Mouse (Mus musculus): ENCODE measurements around the gene Exosc2. TPM values are rescaled to one million over a fixed set of nuclear protein-coding genes. Genes with fewer than 3 reads are reported as not detected.

The Exosc2 gene
- polyA plus RNA-seq, 1 experiment from 2014 or later: 49.4 TPM

GRCm38 (mm10) chr2:31714780-31715179, 44.3 kb downstream of the Exosc2 start:
- no peak overlapping the region for H3K4me2 ChIP-seq (replicated peaks)
- H3K4me3 ChIP-seq: no peak overlapping the region
- H3K27ac ChIP-seq: no peak overlapping the region
- H3K9me3 ChIP-seq (replicated peaks): no peaks in the 10 kb centered on the region
- WGBS: 96% methylated on average over 4 of the region's 4 CpGs
- no peak overlapping the region for H3K9ac ChIP-seq
- ATAC-seq (ENCODE audit: low FRiP score): no peak
- H3K4me1 ChIP-seq: no peaks in the 10 kb centered on the region
- no peaks in the 10 kb centered on the region for H3K27me3 ChIP-seq
- peaks cover 7% of the 10 kb centered on the region; the same call in 1 of the 2 replicates for H3K36me3 ChIP-seq

GRCm38 (mm10) chr2:31715985-31716384, 45.5 kb downstream of the Exosc2 start:
- Histone ChIP-seq H3K27me3 (no peaks in the 10 kb centered on the region), H3K9me3 (replicated peaks) (no peaks in the 10 kb centered on the region), H3K4me1 (no peaks in the 10 kb centered on the region), H3K36me3 (peaks cover 7% of the 10 kb centered on the region; the same call in 1 of the 2 replicates), H3K4me2 (replicated peaks) (no peak overlapping the region), H3K4me3 (no peak overlapping the region), H3K9ac (no peak overlapping the region), H3K27ac (no peak overlapping the region)
- 87% methylated on average over 7 of the region's 7 CpGs for WGBS
- ATAC-seq (ENCODE audit: low FRiP score): no peak

GRCm38 (mm10) chr2:31719202-31719880, 48.8 kb downstream of the Exosc2 start:
- Histone ChIP-seq H3K4me2 (replicated peaks) (no peak overlapping the region), H3K27me3 (no peaks in the 10 kb centered on the region), H3K36me3 (0 out of 2 replicates have a peak, but pooled peaks cover 5% of the 10 kb centered on the region), H3K9me3 (replicated peaks) (no peaks in the 10 kb centered on the region), H3K4me1 (no peaks in the 10 kb centered on the region), H3K4me3 (no peak overlapping the region), H3K9ac (no peak overlapping the region), H3K27ac (no peak overlapping the region)
- no peak for ATAC-seq (ENCODE audit: low FRiP score)
- 86% methylated on average over 6 of the region's 6 CpGs for WGBS

- ATAC-seq (ENCODE audit: low FRiP score): no peak
- no peaks in the 10 kb centered on the region for H3K27me3 ChIP-seq
- H3K4me2 ChIP-seq (replicated peaks): no peak overlapping the region
- 90% methylated on average over 2 of the region's 2 CpGs for WGBS
- 0 out of 2 replicates have a peak, but pooled peaks cover 5% of the 10 kb centered on the region for H3K36me3 ChIP-seq
- no peak overlapping the region for H3K27ac ChIP-seq
- no peak overlapping the region for H3K9ac ChIP-seq
- no peak overlapping the region for H3K4me3 ChIP-seq
- H3K9me3 ChIP-seq (replicated peaks): no peaks in the 10 kb centered on the region
- H3K4me1 ChIP-seq: no peaks in the 10 kb centered on the region
Measured at GRCm38 (mm10) chr2:31719944-31720343, 49.4 kb downstream of the Exosc2 start.

- ATAC-seq (ENCODE audit: low FRiP score): no peak
- Histone ChIP-seq H3K4me2 (replicated peaks) (no peak overlapping the region), H3K4me1 (no peaks in the 10 kb centered on the region), H3K36me3 (0 out of 2 replicates have a peak, but pooled peaks cover 5% of the 10 kb centered on the region), H3K9me3 (replicated peaks) (no peaks in the 10 kb centered on the region), H3K27me3 (no peaks in the 10 kb centered on the region), H3K27ac (no peak overlapping the region), H3K9ac (no peak overlapping the region), H3K4me3 (no peak overlapping the region)
- WGBS: 69% methylated on average over 4 of the region's 4 CpGs
Measured at GRCm38 (mm10) chr2:31720783-31721182, 50.3 kb downstream of the Exosc2 start.

- no peaks in the 10 kb centered on the region for H3K27me3 ChIP-seq
- no peak overlapping the region for H3K4me2 ChIP-seq (replicated peaks)
- H3K9ac ChIP-seq: no peak overlapping the region
- no peak overlapping the region for H3K27ac ChIP-seq
- no peaks in the 10 kb centered on the region for H3K36me3 ChIP-seq
- no peaks in the 10 kb centered on the region for H3K9me3 ChIP-seq (replicated peaks)
- 94% methylated on average over 7 of the region's 7 CpGs for WGBS
- H3K4me3 ChIP-seq: no peak overlapping the region
- ATAC-seq (ENCODE audit: low FRiP score): no peak
- H3K4me1 ChIP-seq: 0 out of 2 replicates have a peak, but pooled peaks cover 4% of the 10 kb centered on the region
Measured at GRCm38 (mm10) chr2:31724730-31725490, 54.4 kb downstream of the Exosc2 start.

- Histone ChIP-seq H3K9ac (no peak overlapping the region), H3K36me3 (0 out of 2 replicates have a peak, but pooled peaks cover 3% of the 10 kb centered on the region), H3K4me1 (0 out of 2 replicates have a peak, but pooled peaks cover 4% of the 10 kb centered on the region), H3K4me2 (replicated peaks) (no peak overlapping the region), H3K27me3 (no peaks in the 10 kb centered on the region), H3K27ac (no peak overlapping the region), H3K9me3 (replicated peaks) (no peaks in the 10 kb centered on the region), H3K4me3 (no peak overlapping the region)
- WGBS: 88% methylated on average over 9 of the region's 9 CpGs
- ATAC-seq (ENCODE audit: low FRiP score): no peak
Measured at GRCm38 (mm10) chr2:31727576-31728277, 57.2 kb downstream of the Exosc2 start.

GRCm38 (mm10) chr2:31730640-31731039, 60.1 kb downstream of the Exosc2 start:
- Histone ChIP-seq H3K4me3 (no peak overlapping the region), H3K36me3 (0 out of 2 replicates have a peak, but pooled peaks cover 3% of the 10 kb centered on the region), H3K9ac (no peak overlapping the region), H3K27ac (no peak overlapping the region), H3K4me1 (0 out of 2 replicates have a peak, but pooled peaks cover 4% of the 10 kb centered on the region), H3K9me3 (replicated peaks) (no peaks in the 10 kb centered on the region), H3K27me3 (no peaks in the 10 kb centered on the region), H3K4me2 (replicated peaks) (no peak overlapping the region)
- no peak for ATAC-seq (ENCODE audit: low FRiP score)
- 89% methylated on average over 5 of the region's 5 CpGs for WGBS

Other genes starting within 250 kb of the Exosc2 start
- 7.2 and 7.7 TPM in 2 replicates for gene Ass1, start 200.5 kb upstream of the Exosc2 start, polyA plus RNA-seq (2016; fragmentation: Nextera tagmentation; extraction: Ambion mirVana)
- gene Fubp3, start 98.1 kb upstream of the Exosc2 start, polyA plus RNA-seq (2016; fragmentation: Nextera tagmentation; extraction: Ambion mirVana): 86.0 and 96.8 TPM in 2 replicates
- 6.7 and 10.4 TPM in 2 replicates for gene Prdm12, start 30.7 kb upstream of the Exosc2 start, polyA plus RNA-seq (2016; fragmentation: Nextera tagmentation; extraction: Ambion mirVana)
- gene Abl1, start 17.7 kb downstream of the Exosc2 start, polyA plus RNA-seq (2016; fragmentation: Nextera tagmentation; extraction: Ambion mirVana): 44.7 and 47.2 TPM in 2 replicates
- gene Qrfp, start 139.9 kb downstream of the Exosc2 start, polyA plus RNA-seq (2016; fragmentation: Nextera tagmentation; extraction: Ambion mirVana): 0.10 and 0.18 TPM in 2 replicates
- 3.7 and 4.4 TPM in 2 replicates for gene Fibcd1, start 175.3 kb downstream of the Exosc2 start, polyA plus RNA-seq (2016; fragmentation: Nextera tagmentation; extraction: Ambion mirVana)
- 7.2 and 7.6 TPM in 2 replicates for gene Lamc3, start 216.6 kb downstream of the Exosc2 start, polyA plus RNA-seq (2016; fragmentation: Nextera tagmentation; extraction: Ambion mirVana)